ENCODE assay signal across 17 mouse cellular contexts in genomic region chr9:23653086-23653485, GRCm38 (mm10).
"Had no signal": no experiment of that assay in that cellular context is flagged by ENCODE, and none has a peak within 500 bp of the region (broad histone marks: within the 10 kb centered on the region; RNA-seq: fewer than 3 reads in every experiment).

No protein-coding gene starts in this region.

- H3K27ac ChIP-seq: kidney, postnatal 0 days; limb, embryonic 13.5 days; liver, embryonic 13.5 days; midbrain, embryonic 10.5 days; neural tube, embryonic 13.5 days had no signal

- H3K4me1 ChIP-seq: liver, embryonic 13.5 days; midbrain, embryonic 10.5 days; neural tube, embryonic 13.5 days had no signal

- H3K4me3 ChIP-seq: limb, embryonic 13.5 days; liver, embryonic 13.5 days; midbrain, embryonic 10.5 days; neural tube, embryonic 13.5 days had no signal

- H3K27me3 ChIP-seq: limb, embryonic 13.5 days; liver, embryonic 13.5 days; neural tube, embryonic 13.5 days had no signal

- H3K9me3 ChIP-seq: limb, embryonic 13.5 days; liver, embryonic 13.5 days; midbrain, embryonic 10.5 days; neural tube, embryonic 13.5 days had no signal

- H3K4me2 ChIP-seq: limb, embryonic 13.5 days; liver, embryonic 13.5 days; neural tube, embryonic 13.5 days had no signal

- DNase-seq: kidney, adult 11 months; kidney, adult 9 months; kidney, postnatal 36 days; layer of hippocampus, adult 9-11 months; liver, embryonic 13.5 days; lung, adult 18-20 months; lung, postnatal 4 days; midbrain, embryonic 14.5 days; retina, postnatal 1 day; right cerebral cortex, postnatal 4 days; spleen, adult 18-20 months; thymus, adult 18-20 months; thymus, postnatal 14 days had no signal

- H3K9ac ChIP-seq: limb, embryonic 13.5 days; liver, embryonic 13.5 days; neural tube, embryonic 13.5 days had no signal

- H3K36me3 ChIP-seq: limb, embryonic 13.5 days; liver, embryonic 13.5 days; midbrain, embryonic 10.5 days; neural tube, embryonic 13.5 days had no signal
